Mouse (Mus musculus) testis, adult 2 months (tissue): ENCODE results near the gene Xpnpep2.

Source experiments
- CTCF ChIP-seq: fragments of 200-500 bp; IDR thresholded peaks from 2 replicates; pipeline ENCODE4 v1.5.1; 2012; ENCODE audit warnings: low read depth, mild to moderate bottlenecking, inconsistent platforms, low read length, moderate library complexity; ENCODE audit not compliant: control insufficient read depth, insufficient read depth, insufficient replicate concordance
- POLR2A ChIP-seq: fragments of 200-500 bp; IDR thresholded peaks from 2 replicates; pipeline ENCODE4 v1.6.1; 2012; ENCODE audit warnings: low read depth, mild to moderate bottlenecking, inconsistent platforms, low read length, moderate library complexity; ENCODE audit not compliant: control insufficient read depth

DNA sequence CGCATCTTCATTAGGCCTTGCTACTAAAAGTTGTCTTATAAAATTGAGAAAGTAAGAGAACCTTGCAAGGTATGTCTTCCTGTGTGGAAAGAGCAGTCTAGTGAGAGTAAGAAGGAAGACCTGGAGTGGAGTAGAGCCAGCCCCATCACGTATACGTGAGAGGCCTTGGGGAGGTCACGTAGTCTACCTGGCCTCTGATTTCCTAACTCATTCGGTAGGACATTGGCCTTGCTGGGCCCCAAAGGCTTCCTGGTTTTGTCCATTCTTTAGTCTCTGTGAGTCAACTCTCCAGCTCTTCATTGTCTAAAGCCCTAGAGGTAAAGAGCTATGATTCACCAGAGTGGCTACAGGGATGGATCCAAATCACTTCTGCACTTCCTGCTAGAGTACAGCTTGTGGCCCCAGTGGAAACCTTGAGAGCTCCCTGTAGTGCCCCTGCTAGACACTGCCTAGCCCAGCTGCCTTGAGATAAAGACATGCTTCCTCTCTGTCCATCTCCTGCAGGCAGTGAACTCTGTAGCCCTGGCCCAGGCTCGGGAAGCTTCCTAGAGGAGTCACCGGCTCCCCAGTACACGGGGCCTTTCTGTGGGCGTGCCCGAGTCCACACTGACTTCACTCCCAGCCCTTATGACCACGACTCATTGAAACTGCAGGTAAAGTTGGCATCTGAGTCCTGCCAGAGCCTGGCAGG, 49.8 kb downstream of the Xpnpep2 start:
- TF ChIP-seq POLR2A, result no peak
- TF ChIP-seq CTCF, result no peak
